Mouse (Mus musculus) megakaryocyte, embryonic 14.5 days (primary cell): Measurements from ENCODE around the gene C9.

Experiments used
- FLI1 ChIP-seq: IDR thresholded peaks from 2 replicates; pipeline ENCODE4 v1.6.1; 2012; ENCODE audit warnings: low read length, inconsistent platforms, mixed read lengths
- GATA1 ChIP-seq: IDR thresholded peaks from 3 replicates; pipeline ENCODE4 v1.6.1; 2012; ENCODE audit warnings: mixed read lengths, low read length, inconsistent platforms, borderline replicate concordance

GRCm38 (mm10) chr15:6398211-6398610 is 46.9 kb upstream of the C9 start:
- TF ChIP-seq GATA1 (no peak), FLI1 (no peak)
